Mouse (Mus musculus): ENCODE measurements around the gene Rtn3. TPM values are rescaled to one million over a fixed set of nuclear protein-coding genes. Genes with fewer than 3 reads are reported as not detected.

The Rtn3 gene
- polyA plus RNA-seq, 1 experiment from 2014 or later: 131 TPM

- Histone ChIP-seq H3K9ac (ENCODE audit: low read depth, low read length) (no peak overlapping the region), H3K27ac (ENCODE audit: low read depth, low read length) (no peak overlapping the region), H3K4me3 (ENCODE audit: low read length) (no peak overlapping the region), H3K27me3 (ENCODE audit: control insufficient read depth, insufficient read depth, low read length) (no peaks in the 10 kb centered on the region), H3K9me3 (ENCODE audit: control insufficient read depth, low read length) (no peaks in the 10 kb centered on the region), H3K4me2 (replicated peaks; ENCODE audit: low read depth, low read length) (no peak overlapping the region), H3K4me1 (ENCODE audit: control insufficient read depth, insufficient read depth, low read length) (no peaks in the 10 kb centered on the region), H3K36me3 (ENCODE audit: control insufficient read depth, insufficient read depth, low read length) (peaks cover 16% of the 10 kb centered on the region)
- no peak for ATAC-seq (ENCODE audit: low FRiP score, low TSS enrichment)
Measured at GRCm38 (mm10) chr19:7438295-7438694, 44.8 kb downstream of the Rtn3 start.

DNA sequence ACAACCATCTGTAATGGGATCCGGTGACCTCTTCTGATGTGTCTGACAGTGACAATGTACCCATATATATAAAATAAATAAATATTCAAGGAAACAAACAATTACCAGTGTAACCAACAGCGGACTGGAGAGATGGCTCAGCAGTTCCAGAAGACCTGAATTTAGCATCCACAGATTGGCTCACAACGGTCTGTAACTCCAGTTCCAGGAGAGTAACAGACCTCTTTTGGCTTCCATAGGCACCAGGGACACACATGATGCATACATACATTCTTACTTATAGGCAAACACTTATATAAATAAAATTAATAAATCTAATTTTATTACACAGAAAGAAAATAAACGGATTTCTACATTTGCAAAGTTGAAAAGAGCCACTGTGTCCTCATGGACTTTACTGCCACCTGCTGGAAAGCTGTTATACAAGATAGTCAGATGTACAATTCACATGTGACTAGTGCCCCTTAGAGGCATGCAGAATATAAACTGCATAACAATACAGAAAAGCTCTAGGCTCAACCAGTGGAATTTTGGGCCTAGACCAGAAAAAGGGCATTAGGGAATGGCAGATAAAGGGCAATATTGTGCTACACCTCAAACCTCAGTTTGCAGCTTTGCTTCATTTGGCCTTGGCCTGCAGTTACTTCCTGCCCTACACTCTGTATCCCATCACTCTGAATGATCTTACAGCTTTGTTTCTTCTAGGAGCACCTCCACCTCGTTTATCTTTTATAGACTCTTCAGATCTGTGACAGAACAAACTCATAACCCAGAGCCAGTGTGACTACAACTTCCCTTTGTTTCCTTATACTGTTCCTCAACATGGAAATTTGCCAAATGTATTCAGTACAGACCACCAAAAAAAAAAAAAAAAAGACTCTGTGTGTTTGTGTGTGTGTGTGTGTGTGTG lies 46.8 kb downstream of the Rtn3 start:
- Histone ChIP-seq H3K9me3 (ENCODE audit: control insufficient read depth, low read length) (no peaks in the 10 kb centered on the region), H3K36me3 (ENCODE audit: control insufficient read depth, insufficient read depth, low read length) (peaks cover 34% of the 10 kb centered on the region), H3K4me2 (replicated peaks; ENCODE audit: low read depth, low read length) (no peak overlapping the region), H3K27me3 (ENCODE audit: control insufficient read depth, insufficient read depth, low read length) (no peaks in the 10 kb centered on the region), H3K4me1 (ENCODE audit: control insufficient read depth, insufficient read depth, low read length) (no peaks in the 10 kb centered on the region), H3K27ac (ENCODE audit: low read depth, low read length) (no peak overlapping the region), H3K9ac (ENCODE audit: low read depth, low read length) (no peak overlapping the region), H3K4me3 (ENCODE audit: low read length) (no peak overlapping the region)
- peak; percentile 28; the same call in 1 of the 2 replicates for ATAC-seq (ENCODE audit: low FRiP score, low TSS enrichment)
- WGBS: 64% methylated on average over 5 of the region's 5 CpGs

GRCm38 (mm10) chr19:7434887-7435286 lies 48.2 kb downstream of the Rtn3 start:
- H3K9ac ChIP-seq (ENCODE audit: low read depth, low read length): no peak overlapping the region
- H3K27me3 ChIP-seq (ENCODE audit: control insufficient read depth, insufficient read depth, low read length): no peaks in the 10 kb centered on the region
- H3K27ac ChIP-seq (ENCODE audit: low read depth, low read length): no peak overlapping the region
- no peak for ATAC-seq (ENCODE audit: low FRiP score, low TSS enrichment)
- no peaks in the 10 kb centered on the region for H3K9me3 ChIP-seq (ENCODE audit: control insufficient read depth, low read length)
- H3K4me3 ChIP-seq (ENCODE audit: low read length): no peak overlapping the region
- H3K4me2 ChIP-seq (replicated peaks; ENCODE audit: low read depth, low read length): no peak overlapping the region
- no peaks in the 10 kb centered on the region for H3K4me1 ChIP-seq (ENCODE audit: control insufficient read depth, insufficient read depth, low read length)
- peaks cover 47% of the 10 kb centered on the region for H3K36me3 ChIP-seq (ENCODE audit: control insufficient read depth, insufficient read depth, low read length)
- 82% methylated on average over 2 of the region's 2 CpGs for WGBS

GRCm38 (mm10) chr19:7425398-7425775 lies 57.7 kb downstream of the Rtn3 start:
- WGBS: 50% methylated on average over 3 of the region's 3 CpGs
- ATAC-seq (ENCODE audit: low FRiP score, low TSS enrichment): no peak
- no peak overlapping the region for H3K4me3 ChIP-seq (ENCODE audit: low read length)
- peaks cover 38% of the 10 kb centered on the region for H3K4me1 ChIP-seq (ENCODE audit: control insufficient read depth, insufficient read depth, low read length)
- peaks cover 82% of the 10 kb centered on the region for H3K36me3 ChIP-seq (ENCODE audit: control insufficient read depth, insufficient read depth, low read length)
- H3K9ac ChIP-seq (ENCODE audit: low read depth, low read length): no peak overlapping the region
- H3K9me3 ChIP-seq (ENCODE audit: control insufficient read depth, low read length): no peaks in the 10 kb centered on the region
- H3K27me3 ChIP-seq (ENCODE audit: control insufficient read depth, insufficient read depth, low read length): no peaks in the 10 kb centered on the region; the same call in 1 of the 2 replicates
- no peak overlapping the region for H3K4me2 ChIP-seq (replicated peaks; ENCODE audit: low read depth, low read length)
- H3K27ac ChIP-seq (ENCODE audit: low read depth, low read length): no peak overlapping the region

DNA sequence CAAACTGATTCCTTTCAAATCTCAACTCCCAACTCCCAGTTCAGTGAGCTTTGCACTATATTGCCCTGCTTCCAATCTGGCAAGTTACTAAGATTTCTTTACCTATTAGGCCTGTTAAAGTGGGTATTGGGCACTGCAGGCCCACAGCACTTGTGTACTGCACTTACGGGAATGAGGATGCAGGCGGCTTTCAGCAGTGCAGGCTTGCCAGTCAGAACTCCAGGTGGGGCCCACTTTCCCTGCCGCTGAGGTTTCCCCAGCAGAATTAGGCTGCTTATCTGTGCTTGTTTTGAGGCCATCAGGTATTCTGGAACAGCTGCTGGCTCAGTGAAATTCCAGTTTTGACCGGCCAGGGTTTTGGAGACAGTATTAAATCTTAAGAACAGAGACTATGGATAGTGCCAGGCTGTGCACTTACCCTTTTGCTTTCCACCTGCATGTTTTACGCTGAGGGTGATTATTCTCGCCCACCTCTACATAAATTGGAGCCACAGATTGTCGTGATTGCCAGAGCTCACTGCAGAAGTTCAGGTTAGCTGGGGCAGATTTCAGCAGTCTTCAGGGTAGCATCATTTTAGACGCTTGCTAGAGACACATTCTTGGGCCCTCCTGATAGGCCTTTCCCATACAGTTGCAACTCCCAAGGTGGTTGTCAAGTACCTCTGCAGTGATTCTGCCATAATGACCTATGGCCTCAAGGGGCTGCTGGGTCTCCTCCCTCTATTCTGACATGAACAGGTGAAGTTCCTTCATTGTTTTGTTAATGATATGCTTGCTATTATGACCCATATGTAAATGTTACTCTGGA lies 58.3 kb downstream of the Rtn3 start:
- H3K36me3 ChIP-seq (ENCODE audit: control insufficient read depth, insufficient read depth, low read length): peaks cover 84% of the 10 kb centered on the region
- WGBS: 70% methylated on average over 8 of the region's 8 CpGs
- no peak overlapping the region for H3K4me2 ChIP-seq (replicated peaks; ENCODE audit: low read depth, low read length)
- H3K4me3 ChIP-seq (ENCODE audit: low read length): no peak overlapping the region
- no peak overlapping the region for H3K9ac ChIP-seq (ENCODE audit: low read depth, low read length)
- no peak for ATAC-seq (ENCODE audit: low FRiP score, low TSS enrichment)
- no peaks in the 10 kb centered on the region; the same call in 1 of the 2 replicates for H3K27me3 ChIP-seq (ENCODE audit: control insufficient read depth, insufficient read depth, low read length)
- H3K9me3 ChIP-seq (ENCODE audit: control insufficient read depth, low read length): no peaks in the 10 kb centered on the region
- H3K4me1 ChIP-seq (ENCODE audit: control insufficient read depth, insufficient read depth, low read length): peaks cover 44% of the 10 kb centered on the region
- H3K27ac ChIP-seq (ENCODE audit: low read depth, low read length): no peak overlapping the region

DNA sequence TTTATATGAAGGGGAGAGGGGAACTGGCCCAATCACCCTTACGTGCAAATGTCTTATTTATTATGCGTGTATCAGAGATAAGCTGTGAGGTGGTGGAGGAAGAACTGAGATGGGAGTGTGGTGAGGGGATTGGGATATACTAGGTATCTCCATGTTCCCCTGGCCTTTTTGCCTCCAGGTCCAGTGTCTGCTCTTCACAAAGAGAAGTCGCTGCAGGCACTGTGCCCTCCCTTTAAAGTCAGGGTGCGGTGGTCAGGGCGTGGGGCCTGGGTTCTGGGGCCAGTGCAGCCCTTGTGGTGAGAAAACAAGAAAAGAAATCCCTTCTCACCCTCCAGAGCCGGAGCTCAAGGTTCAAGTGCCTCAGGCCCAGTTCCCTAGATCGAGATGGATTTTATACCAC lies 59.0 kb downstream of the Rtn3 start:
- Histone ChIP-seq H3K27ac (ENCODE audit: low read depth, low read length) (no peak overlapping the region), H3K4me3 (ENCODE audit: low read length) (no peak overlapping the region), H3K4me1 (ENCODE audit: control insufficient read depth, insufficient read depth, low read length) (peaks cover 51% of the 10 kb centered on the region), H3K9me3 (ENCODE audit: control insufficient read depth, low read length) (no peaks in the 10 kb centered on the region), H3K36me3 (ENCODE audit: control insufficient read depth, insufficient read depth, low read length) (peaks cover 79% of the 10 kb centered on the region), H3K9ac (ENCODE audit: low read depth, low read length) (no peak overlapping the region), H3K4me2 (replicated peaks; ENCODE audit: low read depth, low read length) (no peak overlapping the region), H3K27me3 (ENCODE audit: control insufficient read depth, insufficient read depth, low read length) (no peaks in the 10 kb centered on the region; the same call in 1 of the 2 replicates)
- ATAC-seq (ENCODE audit: low FRiP score, low TSS enrichment): no peak
- WGBS: 72% methylated on average over 7 of the region's 7 CpGs

GRCm38 (mm10) chr19:7423656-7424030 lies 59.4 kb downstream of the Rtn3 start:
- Histone ChIP-seq H3K4me3 (ENCODE audit: low read length) (0 out of 2 replicates have a peak overlapping the region, but pooled peaks have one; percentile 4), H3K36me3 (ENCODE audit: control insufficient read depth, insufficient read depth, low read length) (peaks cover 76% of the 10 kb centered on the region), H3K4me2 (replicated peaks; ENCODE audit: low read depth, low read length) (peak overlapping the region; percentile 31), H3K4me1 (ENCODE audit: control insufficient read depth, insufficient read depth, low read length) (peaks cover 56% of the 10 kb centered on the region), H3K27me3 (ENCODE audit: control insufficient read depth, insufficient read depth, low read length) (no peaks in the 10 kb centered on the region; the same call in 1 of the 2 replicates), H3K9me3 (ENCODE audit: control insufficient read depth, low read length) (no peaks in the 10 kb centered on the region), H3K9ac (ENCODE audit: low read depth, low read length) (peak overlapping the region; percentile 46; the same call in 1 of the 2 replicates), H3K27ac (ENCODE audit: low read depth, low read length) (peak overlapping the region; percentile 31; the same call in 1 of the 2 replicates)
- 35% methylated on average over 16 of the region's 16 CpGs for whole genome bisulfite sequencing
- no peak; the same call in 1 of the 2 replicates for ATAC-seq (ENCODE audit: low FRiP score, low TSS enrichment)

- 17% methylated on average over 51 of the region's 51 CpGs for WGBS
- H3K27ac ChIP-seq (ENCODE audit: low read depth, low read length): peak overlapping the region; percentile 59
- H3K9ac ChIP-seq (ENCODE audit: low read depth, low read length): peak overlapping the region; percentile 46
- H3K36me3 ChIP-seq (ENCODE audit: control insufficient read depth, insufficient read depth, low read length): peaks cover 71% of the 10 kb centered on the region
- H3K4me2 ChIP-seq (replicated peaks; ENCODE audit: low read depth, low read length): peak overlapping the region; percentile 31
- peak overlapping the region; percentile 20 for H3K4me3 ChIP-seq (ENCODE audit: low read length)
- H3K4me1 ChIP-seq (ENCODE audit: control insufficient read depth, insufficient read depth, low read length): peaks cover 56% of the 10 kb centered on the region
- H3K9me3 ChIP-seq (ENCODE audit: control insufficient read depth, low read length): no peaks in the 10 kb centered on the region
- peak; percentile 63 for ATAC-seq (ENCODE audit: low FRiP score, low TSS enrichment)
- no peaks in the 10 kb centered on the region; the same call in 1 of the 2 replicates for H3K27me3 ChIP-seq (ENCODE audit: control insufficient read depth, insufficient read depth, low read length)
Measured at GRCm38 (mm10) chr19:7423028-7423655, 59.9 kb downstream of the Rtn3 start.

Data from kidney, embryonic 14.5 days (tissue).